Mouse (Mus musculus): ENCODE data around the gene Det1. TPM values are rescaled to one million over a fixed set of nuclear protein-coding genes. Genes with fewer than 3 reads are reported as not detected.
A peak's percentile ranks its signal among the peaks of the same experiment; 100 is the strongest.

The Det1 gene
- 10 to 100 TPM; 17.9 to 22.1 TPM for total RNA-seq (2021)
- long read RNA-seq, experiment 1, transcript Det1-201 (5 exons, 2,269 nt) = major isoform, 6 of 31 reads
- long read RNA-seq, experiment 1, partial matches to known transcripts = 1 of 31 reads
- long read RNA-seq, experiment 1, other reads (novel, unspliced or antisense) = 24 of 31 reads
- long read RNA-seq, experiment 2, transcript Det1-201 (5 exons, 2,269 nt) = major isoform, 9 of 40 reads
- long read RNA-seq, experiment 2, partial matches to known transcripts = 3 of 40 reads
- long read RNA-seq, experiment 2, other reads (novel, unspliced or antisense) = 28 of 40 reads

DNA sequence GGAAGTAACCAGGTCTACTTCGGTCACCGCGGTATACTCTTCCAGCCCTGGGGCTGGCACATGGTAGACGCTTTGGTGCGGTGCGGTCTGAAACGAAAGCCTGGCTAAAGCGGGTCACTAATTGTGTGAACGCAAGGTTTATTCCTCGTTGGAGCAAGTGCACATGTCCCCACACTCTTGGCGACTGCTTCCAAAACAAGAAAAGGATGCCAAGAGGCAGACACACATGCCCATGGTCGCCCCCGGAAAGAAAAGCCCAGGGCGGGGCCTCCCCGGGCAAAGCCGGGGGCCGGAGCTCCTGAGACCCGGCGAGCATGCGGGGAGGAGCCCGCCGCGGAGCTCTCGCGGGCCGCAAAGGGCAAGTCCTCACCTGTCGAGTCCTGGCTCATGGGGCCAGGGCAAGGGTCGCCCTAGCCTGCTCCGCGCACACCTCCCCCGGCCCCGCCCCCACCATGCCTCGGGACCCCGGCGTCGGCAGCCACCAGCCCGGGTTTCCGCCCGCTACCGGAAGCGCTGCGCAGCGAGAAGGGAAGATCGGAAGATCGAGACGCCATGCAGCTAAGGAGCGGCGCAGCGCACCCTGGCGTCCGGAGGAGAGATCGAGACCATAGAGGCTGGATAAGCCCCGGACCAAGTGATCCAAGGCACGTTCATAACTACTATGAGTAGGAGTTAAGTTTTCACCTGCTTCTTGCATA, at the start of gene Det1:
Gene Det1, minus strand, starts transcription at position 527 of the 698 bp plus-strand sequence.
- Histone ChIP-seq H3K27ac (peak within 1 kb of the TSS; percentile 98), H3K4me3 (peak within 1 kb of the TSS; percentile 95)
- peak; percentile 95 for DNase-seq
- intact Hi-C loops (cut with DNase I) = loop anchor here (2.0 to 5.0 kb wide), 2 partner anchors 45 to 52 kb away; no protein-coding TSS in a partner anchor
- peak; percentile 93 for TF ChIP-seq CTCF (IDR thresholded peaks at IDR 0.05)

DNA sequence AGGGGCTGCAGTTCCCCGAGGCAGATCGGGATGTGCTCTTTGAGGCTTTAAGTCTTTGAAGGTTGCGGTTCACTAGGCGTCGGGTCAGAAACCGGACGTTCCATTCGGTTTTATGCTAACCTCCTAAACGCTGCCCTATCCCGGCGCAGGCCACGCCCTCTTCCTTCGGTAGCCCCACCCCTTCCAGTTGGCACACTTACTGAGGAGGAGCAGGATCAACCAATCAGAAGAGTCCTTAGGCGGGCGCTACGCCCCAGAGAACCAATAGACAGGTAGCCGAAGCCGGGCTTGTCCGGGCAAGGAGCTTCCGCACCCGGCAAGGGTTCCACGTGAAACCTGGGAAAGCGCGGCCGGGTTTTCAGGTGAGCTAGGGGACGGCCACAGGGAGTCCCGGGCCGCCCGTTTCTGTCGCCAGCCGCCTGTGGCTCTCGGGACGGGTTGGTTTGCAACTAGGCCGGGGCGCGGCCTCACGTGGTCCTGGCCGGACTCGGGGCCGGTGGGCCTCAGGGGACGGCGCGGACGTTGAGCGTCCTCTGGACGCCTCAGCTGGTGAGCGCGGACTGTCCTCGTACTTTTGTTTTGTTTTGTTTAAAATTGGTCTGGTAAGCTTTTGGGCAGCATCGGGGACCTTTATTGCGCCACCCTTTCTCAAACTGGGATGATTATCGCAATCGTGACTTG, 48.7 kb upstream of the Det1 start, which contains the start of gene Aen:
Gene Aen, plus strand, starts transcription at position 202 of the 681 bp plus-strand sequence.
- peak; percentile 99 for DNase-seq
- H3K4me3 ChIP-seq = peak within 1 kb of the TSS; percentile 96
- TF ChIP-seq CTCF (IDR thresholded peaks at IDR 0.05) = no peak
- peak within 1 kb of the TSS; percentile 93 for H3K27ac ChIP-seq
- intact Hi-C loops (cut with DNase I) = no loop called here

DNA sequence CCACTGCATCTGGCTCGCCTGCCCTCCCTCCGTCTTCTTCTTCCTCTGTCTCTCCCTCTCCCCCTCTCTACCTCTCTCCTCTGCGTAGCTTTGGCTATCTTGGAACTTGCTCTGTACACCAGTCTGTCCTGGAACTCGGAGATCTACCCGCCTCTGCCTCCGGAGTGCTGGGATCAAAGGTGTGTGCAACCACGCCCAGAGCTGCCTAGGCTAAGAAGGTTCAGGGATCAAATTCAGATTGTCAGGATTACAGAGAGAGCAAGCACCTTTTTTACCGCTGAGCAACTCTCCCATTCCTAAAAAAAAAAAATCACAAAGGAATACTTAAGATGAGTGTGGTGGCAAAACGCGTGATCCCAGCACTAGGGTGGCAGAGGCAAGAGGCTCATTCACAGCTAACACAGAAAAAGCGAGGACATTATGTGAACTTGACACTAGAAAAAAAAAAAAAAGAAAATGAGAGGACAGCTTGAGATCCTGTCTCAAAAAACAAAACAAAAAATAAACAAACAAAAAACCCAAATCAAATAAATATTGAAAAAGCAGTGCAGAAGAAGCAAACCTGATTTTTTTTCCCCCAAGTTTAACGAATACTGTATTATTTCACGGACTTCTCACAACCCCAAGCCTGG, 48.1 kb upstream of the Det1 start:
- no peak for TF ChIP-seq CTCF (IDR thresholded peaks at IDR 0.05)
- peak overlapping the region; percentile 96 for H3K4me3 ChIP-seq
- DNase-seq = no peak
- peak overlapping the region; percentile 93 for H3K27ac ChIP-seq
- intact Hi-C loops (cut with DNase I) = no loop called here

GRCm38 (mm10) chr7:78893917-78894316, 46.9 kb upstream of the Det1 start:
- Histone ChIP-seq H3K4me3 (no peak overlapping the region), H3K27ac (no peak overlapping the region)
- intact Hi-C loops (cut with DNase I) = loop anchor here (5.0 kb wide), 1 partner anchor 47 kb away; the partner anchor contains the start of gene Det1
- DNase-seq = no peak
- TF ChIP-seq CTCF (IDR thresholded peaks at IDR 0.05) = no peak

DNA sequence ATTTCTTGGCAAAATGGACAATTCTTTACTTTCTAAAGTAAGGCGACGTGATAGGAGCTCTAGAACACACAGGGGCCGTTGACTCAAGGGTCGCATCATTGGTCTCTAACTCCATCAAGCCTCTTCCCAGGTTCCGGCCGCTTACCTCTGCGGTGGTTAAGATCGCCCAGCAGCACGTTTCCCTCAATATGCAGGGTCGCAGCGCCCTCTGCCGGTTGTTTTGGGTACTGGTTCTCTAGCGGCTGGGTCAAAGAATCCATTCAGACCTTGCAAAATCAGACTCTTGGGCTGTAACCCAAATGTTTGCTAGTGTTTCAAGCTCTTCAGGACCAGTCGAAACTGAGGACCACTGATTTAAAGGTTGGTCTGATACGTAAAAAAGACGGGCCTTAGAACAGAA, 43.6 kb upstream of the Det1 start:
- no peak overlapping the region for H3K4me3 ChIP-seq
- intact Hi-C loops (cut with DNase I) = loop anchor here (1.0 to 5.0 kb wide), 2 partner anchors 43 to 99 kb away; partner anchors contain the start of gene Det1
- no peak overlapping the region for H3K27ac ChIP-seq
- peak; percentile 87 for DNase-seq
- TF ChIP-seq CTCF (IDR thresholded peaks at IDR 0.05) = peak; percentile 96

GRCm38 (mm10) chr7:78887431-78887842, 40.4 kb upstream of the Det1 start:
- no peak for TF ChIP-seq CTCF (IDR thresholded peaks at IDR 0.05)
- intact Hi-C loops (cut with DNase I) = no loop called here
- no peak overlapping the region for H3K4me3 ChIP-seq
- no peak for DNase-seq
- no peak overlapping the region for H3K27ac ChIP-seq

DNA sequence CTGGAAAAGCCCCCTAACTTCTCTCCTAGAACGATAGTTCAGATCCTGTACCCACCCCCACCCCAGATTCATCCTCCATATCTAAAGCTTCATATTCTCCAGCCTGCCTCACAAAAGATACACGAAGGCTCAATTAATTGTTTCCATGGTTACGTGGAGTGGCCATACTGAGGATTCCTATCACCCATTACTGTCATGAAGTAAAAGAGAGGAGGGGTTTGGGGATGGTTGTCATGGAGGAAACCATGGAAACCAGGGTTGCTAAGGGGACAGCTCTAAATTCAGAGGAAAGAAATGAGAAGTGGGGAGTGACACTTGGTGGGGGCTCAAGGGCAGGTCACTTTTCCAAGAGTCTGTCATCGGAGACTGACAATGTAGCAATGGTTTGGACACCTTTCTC, 39.4 kb upstream of the Det1 start:
- Histone ChIP-seq H3K27ac (no peak overlapping the region), H3K4me3 (no peak overlapping the region)
- intact Hi-C loops (cut with DNase I) = no loop called here
- DNase-seq = no peak
- no peak for TF ChIP-seq CTCF (IDR thresholded peaks at IDR 0.05)

GRCm38 (mm10) chr7:78885404-78885803, 38.3 kb upstream of the Det1 start:
- intact Hi-C loops (cut with DNase I) = no loop called here
- no peak for TF ChIP-seq CTCF (IDR thresholded peaks at IDR 0.05)
- Histone ChIP-seq H3K27ac (no peak overlapping the region), H3K4me3 (no peak overlapping the region)
- DNase-seq = no peak

GRCm38 (mm10) chr7:78884139-78884538, 37.1 kb upstream of the Det1 start:
- DNase-seq = no peak
- H3K4me3 ChIP-seq = no peak overlapping the region
- no peak overlapping the region for H3K27ac ChIP-seq
- no peak for TF ChIP-seq CTCF (IDR thresholded peaks at IDR 0.05)
- intact Hi-C loops (cut with DNase I) = no loop called here

GRCm38 (mm10) chr7:78883726-78884060, 36.6 kb upstream of the Det1 start:
- intact Hi-C loops (cut with DNase I) = no loop called here
- Histone ChIP-seq H3K4me3 (no peak overlapping the region), H3K27ac (no peak overlapping the region)
- DNase-seq = no peak
- TF ChIP-seq CTCF (IDR thresholded peaks at IDR 0.05) = no peak

GRCm38 (mm10) chr7:78883016-78883725, 36.1 kb upstream of the Det1 start:
- Histone ChIP-seq H3K4me3 (peak overlapping the region; percentile 17), H3K27ac (no peak overlapping the region)
- TF ChIP-seq CTCF (IDR thresholded peaks at IDR 0.05) = no peak
- no peak for DNase-seq
- intact Hi-C loops (cut with DNase I) = no loop called here

GRCm38 (mm10) chr7:78882469-78882837, 35.4 kb upstream of the Det1 start:
- peak overlapping the region; percentile 44 for H3K4me3 ChIP-seq
- DNase-seq = no peak
- intact Hi-C loops (cut with DNase I) = no loop called here
- H3K27ac ChIP-seq = no peak overlapping the region
- TF ChIP-seq CTCF (IDR thresholded peaks at IDR 0.05) = no peak

All from gastrocnemius, adult 2 months (tissue).